Mouse (Mus musculus) embryo, embryonic 11.5 days (tissue): Measurements from ENCODE around the gene Lrrc4b.

Experiments used
- DNase-seq: peaks from one replicate; pipeline ENCODE4 v3.0.0-alpha.2; 2012; ENCODE audit warnings: low read depth, low spot score

The Lrrc4b gene

DNA sequence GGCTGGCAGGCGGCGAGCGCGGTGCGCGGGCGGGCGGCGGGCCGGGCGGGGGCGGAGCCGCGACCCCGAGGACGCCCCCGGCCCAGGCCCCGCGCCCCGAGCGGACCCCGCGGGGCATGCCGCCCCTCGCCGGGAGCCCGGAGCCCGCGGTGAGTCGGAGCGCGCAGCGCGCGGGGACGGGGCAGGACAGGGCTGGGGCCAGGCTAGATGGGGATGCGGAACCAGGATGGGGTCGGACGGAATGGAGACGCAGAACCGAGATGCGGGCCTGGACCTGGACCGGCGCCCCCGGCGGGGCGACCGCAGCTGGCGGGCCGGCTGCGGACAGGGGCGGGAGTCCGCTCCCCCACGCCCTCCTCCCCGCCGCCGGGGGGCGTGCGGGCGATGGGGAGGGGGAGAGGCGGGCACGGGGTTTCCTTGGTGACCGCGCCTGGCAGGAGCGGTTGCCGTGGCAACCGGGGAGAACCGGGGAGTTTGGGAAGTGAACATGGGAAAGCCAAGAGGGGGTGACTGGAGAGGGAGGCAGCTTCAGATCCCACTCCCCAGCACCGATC is at the start of gene Lrrc4b:
TSS of gene Lrrc4b (plus strand) at position 51 of the 554 bp plus-strand sequence.
- no peak for DNase-seq

DNA sequence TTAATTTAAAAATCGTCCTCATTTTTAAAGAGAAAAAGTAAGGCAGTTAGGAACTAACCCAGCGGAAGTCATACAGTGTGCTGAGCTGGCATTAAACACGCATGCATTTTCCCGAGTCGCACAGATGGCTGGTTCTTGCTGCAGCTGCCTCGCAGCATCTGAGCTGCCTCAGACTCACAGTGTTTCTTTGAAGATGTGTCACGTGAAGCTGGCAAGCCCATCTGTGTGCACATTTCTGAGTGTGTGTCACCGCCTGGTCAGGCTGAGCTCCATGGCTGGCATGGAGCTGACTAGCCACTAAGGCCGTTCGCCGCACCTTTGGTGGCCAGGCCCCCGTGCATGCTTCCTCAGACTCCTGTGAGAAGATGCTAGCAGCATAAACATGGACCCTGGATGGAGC is 46.3 kb upstream of the Lrrc4b start:
- DNase-seq, result no peak

DNA sequence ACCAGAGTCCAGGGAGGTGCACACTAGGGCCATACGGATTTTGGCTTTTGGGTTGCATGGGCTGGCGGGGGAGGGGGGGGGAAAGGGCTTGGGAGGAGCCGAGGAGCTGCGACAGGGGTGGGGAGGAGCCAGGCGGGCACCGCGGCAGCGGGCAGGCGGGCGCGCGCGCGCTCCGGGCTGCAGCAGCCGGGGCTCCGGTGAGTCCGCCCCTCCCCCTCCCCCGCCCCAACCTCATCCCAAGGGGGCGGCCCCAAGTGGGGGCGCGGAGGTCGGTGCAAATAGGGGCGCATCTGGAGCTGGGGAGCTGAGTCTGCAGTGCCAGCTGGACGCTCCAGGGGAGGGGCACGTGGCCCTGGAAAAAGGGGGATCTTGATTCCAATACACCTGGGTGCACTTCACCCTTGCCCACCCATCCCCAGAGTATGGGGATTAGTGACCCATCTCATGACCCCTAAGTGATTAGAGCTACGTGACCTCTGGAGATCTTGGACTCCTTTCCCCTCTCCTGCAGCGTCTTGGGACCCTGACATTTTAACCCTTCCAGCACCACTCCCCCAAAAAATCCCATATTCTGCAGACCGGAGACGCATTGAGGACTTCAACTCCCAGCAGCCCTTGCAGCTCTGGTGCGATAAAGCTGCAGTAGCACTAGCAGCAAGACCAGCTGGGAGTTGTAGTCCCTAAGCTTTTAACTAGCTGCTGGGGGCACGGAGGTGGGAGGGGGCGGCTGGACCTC is 44.7 kb upstream of the Lrrc4b start, which contains the start of gene Syt3:
TSS of gene Syt3 (plus strand) at position 123 of the 736 bp plus-strand sequence.
- no peak for DNase-seq

DNA sequence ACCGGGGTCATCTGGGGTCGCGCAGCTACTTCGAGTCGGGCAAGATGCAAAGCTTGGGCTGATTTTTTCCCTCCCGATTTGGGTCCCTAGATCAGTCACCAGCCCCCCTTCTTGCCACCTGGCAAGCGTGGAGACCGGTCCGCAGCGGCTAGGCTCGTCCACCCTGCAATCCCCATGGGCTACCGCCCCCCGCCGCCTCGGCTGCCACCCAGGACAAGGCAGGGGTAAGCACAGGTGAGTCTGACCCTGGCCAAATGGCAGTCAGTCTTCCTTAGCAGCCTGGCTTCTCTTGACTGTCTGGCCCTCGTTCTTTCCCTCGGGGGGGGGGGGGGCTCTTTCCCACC is 44.1 kb upstream of the Lrrc4b start:
- no peak for DNase-seq

DNA sequence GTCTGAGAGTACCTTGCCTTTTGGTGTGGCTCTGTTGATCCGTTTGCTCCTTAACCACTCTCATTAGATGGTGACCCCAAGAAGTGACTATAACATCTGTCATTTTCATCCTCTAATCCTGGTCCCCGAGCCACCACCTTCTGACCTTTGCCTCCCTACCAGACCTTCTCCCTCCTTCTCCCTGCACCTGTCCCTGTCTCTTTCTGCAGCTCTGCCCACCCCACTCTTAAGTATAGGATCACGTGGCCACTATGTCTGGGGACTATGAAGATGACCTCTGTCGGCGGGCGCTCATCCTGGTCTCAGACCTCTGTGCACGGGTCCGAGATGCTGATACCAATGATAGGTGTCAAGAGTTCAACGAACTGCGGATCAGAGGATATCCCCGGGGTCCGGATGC is 43.1 kb upstream of the Lrrc4b start, which contains the start of gene 1700008O03Rik:
TSS of gene 1700008O03Rik (minus strand) at position 101 of the 400 bp plus-strand sequence.
- DNase-seq, result no peak

DNA sequence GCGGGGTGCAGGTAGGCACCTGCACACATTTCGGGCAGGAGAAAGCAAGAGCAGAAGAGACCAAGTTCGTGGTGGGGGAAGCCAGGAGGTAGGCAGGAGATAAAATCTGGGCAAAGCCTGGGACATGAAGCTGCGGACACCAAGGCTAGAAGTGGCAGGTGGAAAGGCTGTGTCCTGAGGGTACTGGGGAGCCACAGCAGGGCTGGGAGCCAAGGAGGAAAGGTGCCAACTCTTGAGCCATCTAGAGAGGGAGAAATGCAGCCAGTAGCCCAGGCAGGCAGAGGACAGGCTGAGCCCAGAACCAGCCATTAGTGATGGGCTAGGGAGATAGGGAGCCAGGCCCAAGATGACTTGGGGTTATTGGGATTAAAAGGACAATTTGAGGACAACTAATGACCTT is 37.0 kb upstream of the Lrrc4b start:
- DNase-seq, result no peak

DNA sequence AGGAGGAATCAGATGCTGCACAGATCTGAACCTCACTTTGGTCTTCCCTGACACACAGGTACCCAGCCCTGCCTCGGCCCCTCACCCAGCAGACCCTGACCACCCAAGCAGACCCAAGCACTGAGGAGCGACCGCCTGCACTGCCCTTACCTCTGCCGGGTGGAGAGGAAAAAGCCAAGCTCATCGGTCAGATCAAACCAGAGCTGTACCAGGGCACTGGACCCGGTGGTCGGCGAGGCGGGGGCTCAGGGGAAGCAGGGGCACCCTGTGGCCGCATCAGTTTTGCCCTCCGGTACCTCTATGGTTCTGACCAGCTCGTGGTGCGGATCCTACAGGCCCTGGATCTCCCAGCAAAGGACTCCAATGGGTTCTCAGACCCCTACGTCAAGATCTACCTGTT is 36.5 kb upstream of the Lrrc4b start:
- no peak for DNase-seq

DNA sequence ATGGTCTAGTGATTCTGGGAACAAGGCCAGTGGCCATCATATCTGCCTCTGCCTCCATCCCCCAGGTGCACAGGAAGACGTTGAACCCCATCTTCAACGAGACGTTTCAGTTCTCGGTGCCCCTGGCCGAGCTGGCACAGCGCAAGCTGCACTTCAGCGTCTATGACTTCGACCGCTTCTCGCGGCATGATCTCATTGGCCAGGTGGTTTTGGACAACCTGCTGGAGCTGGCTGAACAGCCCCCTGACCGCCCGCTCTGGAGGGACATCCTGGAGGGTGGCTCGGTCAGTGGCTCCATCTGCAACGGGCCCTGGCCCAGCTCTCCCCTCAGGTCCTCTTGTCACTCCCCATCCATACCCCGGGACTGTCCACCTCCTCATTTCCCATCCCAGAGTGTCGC is 35.5 kb upstream of the Lrrc4b start:
- DNase-seq, result no peak

DNA sequence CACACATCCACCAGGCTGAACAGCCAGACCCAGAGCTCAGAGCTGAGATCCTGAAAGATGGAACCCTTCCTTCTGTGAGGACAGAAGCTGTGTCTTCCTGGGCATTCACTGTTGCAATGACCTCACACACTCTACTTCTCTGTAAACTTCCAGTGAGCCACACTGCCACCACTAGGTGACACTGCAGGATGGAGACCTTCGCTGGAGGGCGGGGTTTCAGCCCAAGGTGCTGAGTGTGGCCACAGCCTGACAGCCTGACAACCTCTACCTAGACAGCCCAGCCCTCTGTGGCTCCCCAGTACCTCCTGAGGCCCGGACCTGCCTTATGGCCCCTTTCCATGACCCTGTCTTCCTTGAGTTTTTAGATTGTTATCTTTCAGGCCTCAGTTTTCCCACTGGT is 30.2 kb upstream of the Lrrc4b start:
- no peak for DNase-seq

DNA sequence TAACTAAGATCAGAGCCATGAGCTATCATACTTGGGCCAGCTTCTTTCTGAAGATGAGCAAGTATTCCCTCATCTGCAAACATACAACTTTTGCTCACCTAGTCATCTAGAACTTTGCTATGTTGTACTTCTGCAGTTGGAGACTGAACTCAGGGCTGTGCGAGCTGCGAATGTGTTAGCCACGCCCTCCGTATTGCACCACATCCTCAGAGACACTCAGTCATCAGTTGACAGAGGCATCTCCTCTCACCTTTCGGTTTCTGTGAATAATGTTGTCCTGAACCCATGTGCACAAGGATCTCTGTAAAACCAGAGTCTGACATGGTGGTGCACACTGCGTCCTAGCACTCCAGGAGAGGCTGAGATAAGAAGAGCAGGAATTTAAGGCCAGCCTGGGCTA is 27.1 kb upstream of the Lrrc4b start:
- no peak for DNase-seq

DNA sequence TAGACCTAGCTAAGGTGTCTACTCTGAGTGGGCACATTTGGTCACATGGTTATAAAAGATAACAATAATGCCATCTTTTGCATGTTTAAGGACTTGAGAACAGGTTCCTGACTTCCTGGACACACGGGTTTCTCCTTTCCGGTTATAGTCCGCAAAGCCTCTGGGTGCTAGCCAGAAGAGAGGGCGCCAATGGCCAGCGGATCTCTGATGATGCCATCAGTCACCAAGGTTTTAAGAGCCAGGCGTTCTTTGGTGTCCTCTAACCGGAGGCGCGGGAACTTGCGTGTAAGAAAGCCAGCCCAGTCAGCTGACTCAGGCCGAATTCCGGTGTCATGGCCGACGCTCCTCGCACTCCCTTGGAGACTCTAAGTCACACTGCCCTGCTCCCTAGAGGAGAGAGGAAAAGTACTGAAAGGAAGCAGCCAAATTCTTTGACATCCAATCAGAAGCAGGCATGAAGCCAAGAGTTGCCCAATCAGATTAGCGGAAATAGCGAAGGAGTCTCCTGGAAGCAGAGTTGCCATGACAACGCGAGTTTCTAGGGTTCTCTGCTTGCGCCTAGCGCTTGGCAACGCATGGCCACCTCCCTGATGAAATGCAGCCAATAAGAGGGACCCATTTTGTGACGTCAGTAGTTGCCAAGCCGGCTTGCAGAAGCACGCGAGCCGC is 23.3 kb upstream of the Lrrc4b start:
- peak; percentile 100 for DNase-seq

DNA sequence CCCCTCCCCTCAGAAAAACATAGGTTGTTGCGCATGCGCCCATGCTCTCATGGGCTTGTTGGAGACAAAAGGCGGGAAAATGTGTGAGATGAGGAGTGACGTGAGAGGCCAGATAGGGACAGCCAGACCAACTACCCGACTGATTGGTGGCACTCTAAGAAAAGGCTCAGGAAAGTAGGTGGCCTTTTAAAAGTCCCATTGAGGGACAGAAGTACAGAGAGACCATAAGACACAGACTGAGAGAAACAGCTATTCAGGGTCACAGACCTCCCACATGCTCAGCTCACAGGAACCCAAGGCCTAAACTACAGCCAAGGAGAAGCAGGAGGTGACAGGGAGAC is 22.8 kb upstream of the Lrrc4b start:
- DNase-seq, result no peak

DNA sequence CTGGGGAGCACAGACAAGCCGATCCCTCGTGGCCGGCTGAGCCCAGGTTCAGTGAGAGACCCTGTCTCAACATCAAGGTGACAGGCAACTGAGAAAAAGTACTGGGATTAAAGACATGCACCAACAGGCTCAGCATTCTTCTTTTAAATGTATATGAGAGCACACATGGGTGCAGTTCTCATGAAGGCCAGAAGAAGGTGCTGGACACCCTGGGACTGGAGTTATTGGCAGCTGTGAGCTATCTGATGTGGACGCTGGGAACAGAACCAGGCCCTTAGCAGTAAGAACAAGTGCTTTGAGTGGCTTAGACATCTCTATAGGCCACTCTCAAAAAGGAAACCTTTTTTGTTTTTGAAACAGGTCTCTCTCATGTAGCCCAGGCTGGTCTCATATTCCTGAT is 17.7 kb upstream of the Lrrc4b start:
- DNase-seq, result no peak

DNA sequence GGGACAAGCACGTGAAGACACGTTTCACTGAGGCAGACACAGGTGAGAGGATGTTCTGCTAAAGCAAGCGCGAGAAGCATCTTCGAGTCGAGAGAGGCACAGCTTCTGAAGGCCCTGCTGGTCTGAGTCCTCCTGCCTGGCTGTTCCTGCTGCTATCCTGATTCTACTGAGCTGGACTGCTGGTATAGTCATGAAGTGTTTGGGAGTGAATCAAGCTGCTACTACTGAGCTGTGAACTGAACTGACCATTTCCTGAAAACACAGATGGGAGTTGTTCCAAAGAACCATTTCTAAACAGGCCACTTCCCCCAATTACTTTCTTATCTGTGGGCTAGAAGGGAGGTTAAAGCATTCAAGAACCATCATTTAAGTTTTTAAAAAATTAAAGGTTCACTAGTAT is 15.5 kb upstream of the Lrrc4b start:
- no peak for DNase-seq

DNA sequence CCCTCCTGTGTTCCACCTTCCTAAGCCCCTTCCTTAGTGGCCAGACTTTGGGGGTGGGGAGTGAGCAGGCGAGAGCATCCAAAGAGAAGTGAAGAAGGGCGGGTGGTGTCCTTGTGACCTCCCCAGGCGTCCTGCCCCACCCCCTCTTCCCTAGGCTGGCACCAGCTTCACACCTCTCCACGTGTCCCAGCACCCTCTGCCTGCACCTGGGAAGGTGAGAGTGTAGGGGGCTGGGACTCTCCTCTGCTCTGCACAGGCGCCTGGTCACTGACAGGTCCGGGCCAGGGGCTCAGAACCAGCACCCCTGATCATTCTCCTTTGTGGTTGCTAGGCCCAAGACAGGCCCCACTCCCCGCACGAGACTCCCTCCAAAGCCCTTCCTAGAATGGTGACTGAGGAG is 1.2 kb upstream of the Lrrc4b start:
- DNase-seq, result no peak

DNA sequence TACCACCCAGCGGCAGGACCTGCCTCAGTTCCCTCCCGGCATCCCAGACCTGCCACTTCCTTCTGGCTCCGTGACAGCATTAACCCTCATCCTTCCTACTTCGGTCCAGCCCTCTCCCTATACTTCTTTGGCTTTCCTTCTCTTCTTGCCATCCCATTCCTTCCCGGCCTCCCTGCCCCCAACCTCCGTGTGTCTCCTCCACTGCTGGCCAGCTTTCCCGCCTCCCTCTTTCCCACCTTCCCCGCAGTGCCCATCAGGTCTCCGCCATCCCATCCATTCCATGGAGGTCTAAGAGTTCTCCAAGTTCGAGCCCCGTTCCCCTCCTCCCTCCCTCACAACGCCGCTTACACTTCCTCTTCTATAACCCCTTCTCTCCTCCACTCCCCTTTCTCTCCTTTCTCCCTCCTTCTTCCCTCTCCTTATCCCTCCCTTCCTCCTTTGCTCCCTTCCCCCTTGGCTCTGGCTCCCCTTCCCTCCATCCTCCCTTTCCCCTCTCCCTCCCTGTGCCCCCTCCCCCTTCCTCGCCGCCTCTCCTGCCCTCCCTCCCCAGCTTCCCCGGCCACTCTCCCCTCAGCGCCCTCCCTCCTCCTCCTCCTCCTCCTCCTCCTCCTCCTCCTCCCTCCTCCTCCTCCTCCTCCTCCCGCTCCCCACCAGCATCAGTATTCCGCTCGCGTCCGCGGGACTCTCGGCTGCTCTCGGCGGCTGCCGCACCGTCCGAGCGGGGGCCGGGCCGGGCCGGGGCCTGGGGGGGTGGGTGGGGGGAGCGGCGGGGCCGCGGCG is 457 bp upstream of the Lrrc4b start:
- DNase-seq, result no peak

DNA sequence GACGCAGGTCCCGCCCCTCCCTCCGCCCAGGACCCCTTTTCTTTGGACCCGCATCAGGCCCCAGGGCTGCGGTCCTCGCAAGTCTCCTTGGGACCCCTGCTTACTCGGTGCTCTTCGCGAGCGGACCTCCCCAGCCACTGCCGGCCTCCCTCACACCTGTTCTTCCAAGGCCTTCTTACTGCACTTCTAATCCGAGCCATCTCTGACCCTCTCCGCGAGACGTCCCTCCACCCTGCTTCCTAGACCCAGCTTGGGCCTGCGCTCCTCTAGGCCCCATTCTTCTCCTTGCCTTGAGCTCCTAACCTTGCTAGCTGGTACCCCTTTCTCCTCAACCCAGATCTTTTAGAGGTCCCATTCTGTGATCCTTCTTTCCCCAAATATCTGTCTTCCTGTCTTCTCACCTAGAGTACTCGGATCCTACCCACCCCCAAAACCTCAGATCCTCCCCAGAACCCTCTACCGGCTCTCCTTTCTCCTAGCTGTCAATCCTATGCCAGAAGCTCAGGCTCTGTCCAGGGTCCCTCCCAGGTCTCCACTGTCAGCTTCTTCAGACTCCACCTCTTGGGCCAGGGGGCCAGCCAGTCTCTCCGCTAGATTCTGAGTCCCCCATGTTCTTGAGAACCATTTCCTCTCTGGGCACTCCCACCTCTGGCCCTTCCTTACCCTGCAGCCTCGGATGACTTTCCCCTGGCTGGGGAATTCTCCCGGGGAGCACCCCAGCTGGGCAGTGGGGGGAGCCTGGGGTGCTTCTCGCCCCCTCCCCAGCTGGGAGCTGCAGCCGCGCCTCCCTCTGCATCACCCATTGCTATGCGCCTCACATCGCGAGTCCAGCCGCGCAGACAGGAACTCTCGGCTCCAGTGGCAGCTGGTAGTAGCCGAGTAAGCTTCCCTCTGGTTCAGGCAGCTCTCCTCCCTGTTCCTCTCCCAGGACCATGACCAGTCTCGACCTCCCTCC is 993 bp downstream of the Lrrc4b start:
- DNase-seq, result no peak

DNA sequence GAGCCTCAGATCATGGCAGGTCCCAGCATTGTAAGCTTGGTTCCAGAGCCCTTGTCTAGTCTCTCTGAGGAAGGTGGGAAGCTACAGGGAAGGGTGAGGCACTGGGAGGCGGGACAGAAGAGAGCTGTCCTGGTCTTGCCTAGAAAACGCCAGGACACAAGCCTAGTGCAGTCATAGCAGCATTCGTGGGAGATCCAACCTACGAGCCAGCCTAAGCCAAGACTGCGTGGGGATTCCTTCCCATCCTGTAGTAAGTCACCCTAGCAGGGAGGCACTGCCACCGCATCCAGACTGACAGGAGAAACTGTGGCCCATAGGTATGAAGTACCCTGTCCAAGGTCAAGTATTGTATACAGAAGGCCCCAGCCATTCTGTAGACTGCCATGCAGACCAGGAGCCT is 3.7 kb downstream of the Lrrc4b start:
- DNase-seq, result no peak

DNA sequence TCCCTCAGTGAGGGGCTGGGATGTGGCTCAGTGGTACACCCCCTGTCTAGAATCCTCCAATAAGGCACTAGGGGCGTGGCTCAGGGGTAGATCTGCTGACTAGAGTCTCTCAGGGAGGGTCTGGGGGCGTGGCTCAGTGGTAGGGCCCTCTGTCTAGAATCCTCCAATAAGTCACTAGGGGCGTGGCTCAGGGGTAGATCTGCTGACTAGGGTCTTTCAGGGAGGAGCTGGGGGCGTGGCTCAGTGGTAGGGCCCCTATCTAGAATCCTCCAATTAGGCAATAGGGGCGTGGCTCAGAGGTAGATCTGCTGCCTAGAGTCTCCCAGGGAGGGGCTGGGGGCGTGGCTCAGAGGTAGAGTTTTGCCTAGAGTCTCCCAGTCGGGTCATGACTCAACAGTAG is 4.6 kb downstream of the Lrrc4b start:
- DNase-seq, result peak; percentile 60

DNA sequence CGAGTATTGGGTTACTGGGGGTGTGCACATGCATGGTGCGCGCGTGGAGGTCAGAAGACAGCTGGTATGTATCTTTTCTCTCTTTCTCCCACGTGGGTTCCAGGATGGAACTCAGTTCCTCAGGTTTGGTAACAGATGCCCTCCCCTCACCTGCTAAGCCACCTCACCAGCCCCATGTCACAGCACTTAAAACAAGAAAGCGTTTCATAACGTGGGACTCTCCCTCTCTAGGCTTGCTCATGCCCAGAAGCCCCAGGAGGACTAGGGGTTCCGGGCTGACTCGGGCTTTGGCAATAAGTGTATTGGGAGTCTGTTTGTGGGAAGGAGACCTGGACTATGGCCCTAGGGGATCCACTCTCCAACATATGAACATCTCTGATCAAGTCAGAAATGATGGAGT is 5.3 kb downstream of the Lrrc4b start:
- DNase-seq, result no peak

DNA sequence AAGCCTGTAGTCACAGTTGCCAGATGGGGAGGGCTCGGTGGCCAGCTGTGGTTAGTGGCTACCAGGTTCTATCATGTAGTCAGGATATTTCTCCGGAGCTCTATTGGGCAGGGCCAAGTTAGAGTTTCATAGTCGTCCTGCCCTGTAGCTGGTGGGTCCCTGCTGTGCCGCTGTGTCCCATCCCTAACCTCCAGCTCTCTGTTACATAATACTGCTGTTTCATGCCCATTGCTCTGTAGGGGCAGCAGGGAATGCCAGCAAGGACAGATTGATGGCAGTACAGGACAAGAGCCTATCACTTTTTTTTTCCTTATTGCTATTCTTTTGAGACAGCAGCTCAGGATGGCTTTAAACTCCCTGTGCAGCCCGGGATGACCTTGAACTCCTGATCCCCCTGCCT is 7.0 kb downstream of the Lrrc4b start:
- DNase-seq, result no peak
